ENCODE assay signal across 10 mouse cellular contexts in genomic region chr4:85837532-85837965, GRCm38 (mm10).
A peak's percentile ranks its signal among the peaks of the same experiment; 100 is the strongest.
DNase-seq lines count a peak whose midpoint lies in the region; ATAC-seq lines count a peak whose summit lies in the region.
"Had no signal": no experiment of that assay in that cellular context is flagged by ENCODE, and none has a peak within 500 bp of the region (broad histone marks: within the 10 kb centered on the region; RNA-seq: fewer than 3 reads in every experiment).

No protein-coding gene starts in this region.

- no peaks in the 10 kb centered on the region for H3K27me3 ChIP-seq in hindbrain, embryonic 13.5 days
- H3K27me3 ChIP-seq in hindbrain, embryonic 10.5 days (ENCODE audit: insufficient read depth, poor library complexity, severe bottlenecking), result no peaks in the 10 kb centered on the region
- no peaks in the 10 kb centered on the region for H3K27me3 ChIP-seq in embryonic facial prominence, embryonic 12.5 days
- no peaks in the 10 kb centered on the region for H3K27me3 ChIP-seq in limb, embryonic 15.5 days
- H3K27me3 ChIP-seq: megakaryocyte, embryonic 14.5 days had no signal

- H3K4me3 ChIP-seq in hindbrain, embryonic 13.5 days, result no peak overlapping the region
- H3K4me3 ChIP-seq in hindbrain, embryonic 10.5 days, result no peak overlapping the region
- H3K4me3 ChIP-seq in embryonic facial prominence, embryonic 12.5 days, result no peak overlapping the region
- no peak overlapping the region for H3K4me3 ChIP-seq in limb, embryonic 15.5 days
- H3K4me3 ChIP-seq: megakaryocyte, embryonic 14.5 days had no signal

- peak; percentile 89 for ATAC-seq in hindbrain, embryonic 13.5 days (ENCODE audit: low FRiP score)
- ATAC-seq in cerebellum, adult (ENCODE audit: insufficient number of reproducible peaks, low FRiP score, low TSS enrichment), result peak; percentile 76
- no peak for ATAC-seq in embryonic facial prominence, embryonic 12.5 days (ENCODE audit: insufficient number of reproducible peaks, insufficient read depth, low FRiP score, low TSS enrichment)
- ATAC-seq in limb, embryonic 15.5 days (ENCODE audit: insufficient number of reproducible peaks, low FRiP score, low TSS enrichment, low read depth), result peak; percentile 75

- peak overlapping the region; percentile 66; the same call in 1 of the 2 replicates for H3K27ac ChIP-seq in hindbrain, embryonic 13.5 days
- H3K27ac ChIP-seq in hindbrain, embryonic 10.5 days, result no peak overlapping the region
- H3K27ac ChIP-seq in embryonic facial prominence, embryonic 12.5 days, result peak overlapping the region; percentile 69; the same call in 1 of the 2 replicates
- peak overlapping the region; percentile 82 for H3K27ac ChIP-seq in limb, embryonic 15.5 days

- H3K4me2 ChIP-seq in hindbrain, embryonic 13.5 days, result no peak overlapping the region
- no peak overlapping the region for H3K4me2 ChIP-seq in embryonic facial prominence, embryonic 12.5 days (replicated peaks)
- H3K4me2 ChIP-seq in limb, embryonic 15.5 days, result peak overlapping the region; percentile 2; the same call in 1 of the 2 replicates

- no peaks in the 10 kb centered on the region for H3K9me3 ChIP-seq in hindbrain, embryonic 13.5 days
- no peaks in the 10 kb centered on the region for H3K9me3 ChIP-seq in hindbrain, embryonic 10.5 days
- H3K9me3 ChIP-seq in embryonic facial prominence, embryonic 12.5 days, result no peaks in the 10 kb centered on the region
- H3K9me3 ChIP-seq in limb, embryonic 15.5 days, result no peaks in the 10 kb centered on the region
- H3K9me3 ChIP-seq: megakaryocyte, embryonic 14.5 days had no signal

- WGBS in hindbrain, embryonic 13.5 days, result 46% methylated on average over 5 of the region's 5 CpGs
- WGBS in hindbrain, embryonic 10.5 days, result 78% methylated on average over 5 of the region's 5 CpGs
- WGBS in embryonic facial prominence, embryonic 12.5 days, result 51% methylated on average over 5 of the region's 5 CpGs
- 41% methylated on average over 5 of the region's 5 CpGs for WGBS in limb, embryonic 15.5 days

- H3K36me3 ChIP-seq in hindbrain, embryonic 13.5 days, result no peaks in the 10 kb centered on the region
- no peaks in the 10 kb centered on the region for H3K36me3 ChIP-seq in hindbrain, embryonic 10.5 days
- H3K36me3 ChIP-seq in embryonic facial prominence, embryonic 12.5 days, result no peaks in the 10 kb centered on the region
- no peaks in the 10 kb centered on the region for H3K36me3 ChIP-seq in limb, embryonic 15.5 days

- peaks cover 17% of the 10 kb centered on the region for H3K4me1 ChIP-seq in hindbrain, embryonic 13.5 days (replicated peaks)
- H3K4me1 ChIP-seq in hindbrain, embryonic 10.5 days (replicated peaks), result peaks cover 8% of the 10 kb centered on the region; the same call in 1 of the 2 replicates
- H3K4me1 ChIP-seq in embryonic facial prominence, embryonic 12.5 days, result peaks cover 20% of the 10 kb centered on the region
- peaks cover 29% of the 10 kb centered on the region for H3K4me1 ChIP-seq in limb, embryonic 15.5 days

- no peak for DNase-seq in hindbrain, embryonic 10.5 days (ENCODE audit: low spot score)
- no peak for DNase-seq in kidney, adult 9 months
- no peak for DNase-seq in thymus, postnatal 4 days
- DNase-seq in ovary, postnatal 36 days (ENCODE audit: low spot score), result no peak
- DNase-seq: right cerebral cortex, adult 18-20 months had no signal

- no peak overlapping the region for H3K9ac ChIP-seq in hindbrain, embryonic 13.5 days
- H3K9ac ChIP-seq in embryonic facial prominence, embryonic 12.5 days, result no peak overlapping the region
- H3K9ac ChIP-seq in limb, embryonic 15.5 days, result no peak overlapping the region
